Mouse (Mus musculus): ENCODE measurements at regions not wholly inside any gene's neighbourhood (a gene's known extent, or its start where the extent isn't known, plus 50 kb on each side); places are given as distances from the start of the nearest gene placed in this dataset.

DNA sequence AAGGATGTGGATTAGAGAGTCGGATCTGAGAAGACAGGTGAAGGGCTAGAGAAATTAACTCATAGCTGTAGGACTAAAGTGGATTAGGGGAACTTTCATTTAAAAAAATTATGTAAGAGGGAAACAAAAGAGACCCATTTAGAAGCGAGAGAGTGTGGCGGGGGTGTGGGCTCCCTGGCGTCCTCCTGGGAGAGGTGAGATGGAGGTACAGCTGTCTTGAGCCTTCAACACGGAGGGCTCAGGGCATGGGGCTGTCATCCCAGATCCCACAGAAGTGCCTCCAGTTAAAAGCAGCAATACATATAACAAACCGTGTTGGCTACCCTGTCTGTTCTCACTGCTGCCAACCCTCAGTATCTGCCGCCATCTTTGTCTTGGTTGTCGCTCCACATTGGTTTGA, 284.6 kb upstream of the Prickle1 start:
- Histone ChIP-seq H3K27ac (ENCODE audit: control insufficient read depth, low read depth, low read length) (no peak overlapping the region), H3K9me3 (replicated peaks; ENCODE audit: insufficient read depth, low read length) (no peaks in the 10 kb centered on the region), H3K4me3 (ENCODE audit: control insufficient read depth in 1 of 2, insufficient read depth in 1 of 2, low read depth in 2 of 2, low read length in 2 of 2) (no peak overlapping the region), H3K27me3 (ENCODE audit: control insufficient read depth in 1 of 2, insufficient read depth in 2 of 2, low read length in 2 of 2) (no peaks in the 10 kb centered on the region), H3K79me2 (ENCODE audit: control insufficient read depth, insufficient read depth, low read length, poor library complexity) (no peaks in the 10 kb centered on the region), H3K4me1 (ENCODE audit: control insufficient read depth in 1 of 2, insufficient read depth in 2 of 2, low read length in 2 of 2) (no peaks in the 10 kb centered on the region), H3K9ac (ENCODE audit: control insufficient read depth, low read depth, low read length, poor library complexity, severe bottlenecking) (no peak overlapping the region), H3K36me3 (ENCODE audit: control insufficient read depth in 1 of 2, insufficient read depth in 2 of 2, low read length in 2 of 2) (no peaks in the 10 kb centered on the region)
- no peak for DNase-seq (ENCODE audit: low read depth, low spot score)
- TF ChIP-seq RAD21 (IDR thresholded peaks at IDR 0.05; ENCODE audit: low read depth, low read length) (no peak), SIN3A (IDR thresholded peaks at IDR 0.05; ENCODE audit: low read length) (no peak), POLR2AphosphoS2 (IDR thresholded peaks at IDR 0.05; ENCODE audit: low read length) (no peak), MYC (IDR thresholded peaks at IDR 0.05; ENCODE audit: low read depth, low read length) (no peak), SMC3 (IDR thresholded peaks at IDR 0.05; ENCODE audit: low read depth, low read length) (no peak), ZKSCAN1 (IDR thresholded peaks at IDR 0.05; ENCODE audit: low read depth, low read length) (no peak), NELFE (IDR thresholded peaks at IDR 0.05; ENCODE audit: low read depth, low read length) (no peak), CTCF (IDR thresholded peaks at IDR 0.05 in 2 of 3, conservative IDR thresholded peaks at IDR 0.05 in 1 of 3; ENCODE audit: control insufficient read depth in 1 of 3, insufficient read depth in 1 of 3, low read depth in 2 of 3, low read length in 3 of 3, poor library complexity in 1 of 3, severe bottlenecking in 1 of 3) (no peak), JUND (IDR thresholded peaks at IDR 0.05; ENCODE audit: low read depth, low read length) (no peak), EP300 (IDR thresholded peaks at IDR 0.05; ENCODE audit: low read depth in 1 of 2, low read length in 2 of 2) (no peak), BHLHE40 (IDR thresholded peaks at IDR 0.05; ENCODE audit: borderline replicate concordance, low read depth, low read length) (no peak), TBP (IDR thresholded peaks at IDR 0.05; ENCODE audit: low read depth, low read length) (no peak), TAL1 (IDR thresholded peaks at IDR 0.05; ENCODE audit: low read length) (no peak), ETS1 (IDR thresholded peaks at IDR 0.05; ENCODE audit: low read depth, low read length) (no peak)

DNA sequence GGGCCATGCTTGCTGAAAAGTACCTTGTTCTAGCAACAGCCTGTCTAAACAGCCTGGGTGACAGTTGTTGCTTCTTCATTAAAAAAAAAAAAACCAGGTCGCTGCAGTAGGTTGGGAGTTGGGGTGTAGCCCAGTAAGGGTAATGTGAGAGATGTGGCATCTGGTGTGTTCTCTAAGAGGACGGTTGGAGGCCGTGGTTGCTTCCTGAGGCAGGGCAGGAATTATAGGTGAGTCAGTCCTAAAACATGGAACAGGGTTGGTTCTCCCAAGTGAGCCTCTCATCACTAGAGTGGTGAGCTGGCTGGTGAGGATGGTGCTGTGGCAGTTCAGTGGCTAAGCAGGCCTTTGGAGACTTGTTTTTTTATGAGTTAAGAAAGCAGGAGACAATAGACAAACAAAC, 283.3 kb upstream of the Prickle1 start:
- no peak for DNase-seq (ENCODE audit: low read depth, low spot score)
- Histone ChIP-seq H3K9ac (ENCODE audit: control insufficient read depth, low read depth, low read length, poor library complexity, severe bottlenecking) (no peak overlapping the region), H3K27me3 (ENCODE audit: control insufficient read depth in 1 of 2, insufficient read depth in 2 of 2, low read length in 2 of 2) (no peaks in the 10 kb centered on the region), H3K4me1 (ENCODE audit: control insufficient read depth in 1 of 2, insufficient read depth in 2 of 2, low read length in 2 of 2) (no peaks in the 10 kb centered on the region), H3K79me2 (ENCODE audit: control insufficient read depth, insufficient read depth, low read length, poor library complexity) (no peaks in the 10 kb centered on the region), H3K9me3 (replicated peaks; ENCODE audit: insufficient read depth, low read length) (no peaks in the 10 kb centered on the region), H3K27ac (ENCODE audit: control insufficient read depth, low read depth, low read length) (no peak overlapping the region), H3K36me3 (ENCODE audit: control insufficient read depth in 1 of 2, insufficient read depth in 2 of 2, low read length in 2 of 2) (no peaks in the 10 kb centered on the region), H3K4me3 (ENCODE audit: control insufficient read depth in 1 of 2, insufficient read depth in 1 of 2, low read depth in 2 of 2, low read length in 2 of 2) (no peak overlapping the region)
- TF ChIP-seq ELF1 (IDR thresholded peaks at IDR 0.05; ENCODE audit: low read depth, low read length) = no peak
- TF ChIP-seq ZMIZ1 (IDR thresholded peaks at IDR 0.05; ENCODE audit: low read depth, low read length) = no peak
- no peak for TF ChIP-seq SMC3 (IDR thresholded peaks at IDR 0.05; ENCODE audit: low read depth, low read length)
- no peak for TF ChIP-seq MAZ (IDR thresholded peaks at IDR 0.05; ENCODE audit: low read depth, low read length)
- TF ChIP-seq CTCF (IDR thresholded peaks at IDR 0.05 in 2 of 3, conservative IDR thresholded peaks at IDR 0.05 in 1 of 3; ENCODE audit: control insufficient read depth in 1 of 3, insufficient read depth in 1 of 3, low read depth in 2 of 3, low read length in 3 of 3, poor library complexity in 1 of 3, severe bottlenecking in 1 of 3) = no peak
- TF ChIP-seq E2F4 (IDR thresholded peaks at IDR 0.05; ENCODE audit: borderline replicate concordance, low read depth, low read length) = no peak
- TF ChIP-seq MYC (IDR thresholded peaks at IDR 0.05; ENCODE audit: low read depth, low read length) = no peak
- no peak for TF ChIP-seq NELFE (IDR thresholded peaks at IDR 0.05; ENCODE audit: low read depth, low read length)
- no peak for TF ChIP-seq RAD21 (IDR thresholded peaks at IDR 0.05; ENCODE audit: low read depth, low read length)
- TF ChIP-seq POLR2A (IDR thresholded peaks at IDR 0.05; ENCODE audit: control insufficient read depth in 1 of 2, insufficient read depth in 1 of 2, low read depth in 1 of 2, low read length in 2 of 2, poor library complexity in 1 of 2) = no peak
- TF ChIP-seq JUND (IDR thresholded peaks at IDR 0.05; ENCODE audit: low read depth, low read length) = no peak
